Mouse (Mus musculus) myocyte (in vitro differentiated cells): ENCODE data around the gene Cnga4.

Source experiments
- E2F4 ChIP-seq: IDR thresholded peaks from one replicate; pipeline ENCODE4 v1.6.1; 2011; ENCODE audit warnings: mild to moderate bottlenecking, control low read depth, moderate library complexity; ENCODE audit not compliant: insufficient read depth
- POLR2A ChIP-seq: IDR thresholded peaks from one replicate; pipeline ENCODE4 v1.6.1; 2011; ENCODE audit warnings: low read depth, mild to moderate bottlenecking, control low read depth, moderate library complexity; ENCODE audit not compliant: insufficient read length
- POLR2AphosphoS2 ChIP-seq: IDR thresholded peaks from one replicate; pipeline ENCODE4 v1.6.1; 2011; ENCODE audit warnings: low read depth, control low read depth; ENCODE audit not compliant: insufficient read length
- REST ChIP-seq: IDR thresholded peaks from one replicate; pipeline ENCODE4 v1.6.1; 2011; ENCODE audit warnings: mild to moderate bottlenecking, control low read depth, moderate library complexity; ENCODE audit not compliant: insufficient read depth, insufficient read length
- USF1 ChIP-seq: IDR thresholded peaks from one replicate; pipeline ENCODE4 v1.6.1; 2011; ENCODE audit warnings: low read depth, mild to moderate bottlenecking, control low read depth, moderate library complexity

- TF ChIP-seq REST (no peak), POLR2A (no peak), E2F4 (no peak), POLR2AphosphoS2 (no peak), USF1 (no peak)
Measured at GRCm38 (mm10) chr7:105373976-105374375, 30.4 kb upstream of the Cnga4 start.
